ENCODE assay signal across 15 mouse cellular contexts in the genomic region with DNA sequence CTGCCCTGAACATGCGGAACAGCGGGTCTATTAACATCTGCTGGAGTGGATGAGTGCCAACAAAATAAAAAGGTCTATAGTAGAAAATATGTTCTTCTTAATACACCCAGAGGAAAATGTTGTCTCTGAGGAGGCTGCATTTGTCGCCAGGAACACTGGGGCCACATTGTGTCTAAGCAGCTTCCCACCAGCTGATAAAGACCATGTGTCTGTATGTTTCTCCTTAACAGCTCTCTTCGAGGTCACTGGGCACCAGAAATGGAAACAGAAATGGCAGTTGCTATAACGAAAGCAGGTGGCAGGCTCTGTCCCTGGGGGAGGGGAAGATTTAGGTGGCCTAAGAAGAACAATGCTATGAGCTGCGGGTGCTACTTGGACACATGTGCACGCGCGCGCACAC.
DNase-seq lines count a peak whose midpoint lies in the region; ATAC-seq lines count a peak whose summit lies in the region.
"Had no signal": no experiment of that assay in that cellular context is flagged by ENCODE, and none has a peak within 500 bp of the region (broad histone marks: within the 10 kb centered on the region; RNA-seq: fewer than 3 reads in every experiment).

No protein-coding gene starts in this region.

- H3K27me3 ChIP-seq in heart, embryonic 12.5 days (replicated peaks): no peaks in the 10 kb centered on the region
- no peaks in the 10 kb centered on the region for H3K27me3 ChIP-seq in lung, embryonic 16.5 days (ENCODE audit: control insufficient read depth, insufficient read depth, low read depth, low read length)
- H3K27me3 ChIP-seq: liver, embryonic 13.5 days had no signal

- H3K4me3 ChIP-seq in heart, embryonic 12.5 days: no peak overlapping the region
- no peak overlapping the region for H3K4me3 ChIP-seq in lung, embryonic 16.5 days (ENCODE audit: low read length)
- H3K4me3 ChIP-seq: erythroblast, embryonic 14.5 days; liver, embryonic 13.5 days had no signal

- H3K36me3 ChIP-seq in heart, embryonic 12.5 days: no peaks in the 10 kb centered on the region
- no peaks in the 10 kb centered on the region for H3K36me3 ChIP-seq in lung, embryonic 16.5 days (ENCODE audit: control insufficient read depth, insufficient read depth, low read length)
- H3K36me3 ChIP-seq: liver, embryonic 13.5 days had no signal

- no peaks in the 10 kb centered on the region for H3K9me3 ChIP-seq in heart, embryonic 12.5 days (replicated peaks)
- no peaks in the 10 kb centered on the region for H3K9me3 ChIP-seq in lung, embryonic 16.5 days (ENCODE audit: control insufficient read depth, low read length)
- H3K9me3 ChIP-seq: liver, embryonic 13.5 days had no signal

- H3K4me1 ChIP-seq in heart, embryonic 12.5 days (replicated peaks): peaks cover 44% of the 10 kb centered on the region
- peaks cover 39% of the 10 kb centered on the region for H3K4me1 ChIP-seq in lung, embryonic 16.5 days (replicated peaks; ENCODE audit: control insufficient read depth, insufficient read depth, low read length)

- no peak overlapping the region for H3K9ac ChIP-seq in heart, embryonic 12.5 days
- H3K9ac ChIP-seq in lung, embryonic 16.5 days (ENCODE audit: low read length): no peak overlapping the region
- H3K9ac ChIP-seq: liver, embryonic 13.5 days had no signal

- H3K27ac ChIP-seq in heart, embryonic 12.5 days (ENCODE audit: poor library complexity, severe bottlenecking): no peak overlapping the region
- 0 out of 2 replicates have a peak overlapping the region, but pooled peaks have one; percentile 5 for H3K27ac ChIP-seq in lung, embryonic 16.5 days (ENCODE audit: low read length)
- H3K27ac ChIP-seq: liver, embryonic 13.5 days had no signal

- 67% methylated on average over 10 of the region's 10 CpGs for WGBS in heart, embryonic 12.5 days
- 68% methylated on average over 10 of the region's 10 CpGs for WGBS in lung, embryonic 16.5 days

- no peak overlapping the region for H3K4me2 ChIP-seq in heart, embryonic 12.5 days
- H3K4me2 ChIP-seq in lung, embryonic 16.5 days (ENCODE audit: low read depth, low read length): no peak overlapping the region
- H3K4me2 ChIP-seq: heart, embryonic 11.5 days; liver, embryonic 13.5 days had no signal

- DNase-seq in heart, adult 11 months: peak; percentile 92
- no peak for DNase-seq in lung, postnatal 36 days
- DNase-seq in Muller cell, postnatal 12 days (ENCODE audit: inconsistent ontology term): peak; percentile 34
- DNase-seq in retina, embryonic 14.5 days (ENCODE audit: low spot score): peak; percentile 84
- no peak for DNase-seq in yolk sac, embryonic 10.5 days (ENCODE audit: low spot score)
- DNase-seq: adrenal gland, postnatal 36 days; cerebellum, adult 18-20 months; gastrocnemius, postnatal 10 days; liver, embryonic 13.5 days; thymus, postnatal 4 days had no signal

- ATAC-seq in heart, embryonic 12.5 days (ENCODE audit: insufficient number of reproducible peaks, low FRiP score): no peak
- ATAC-seq in lung, embryonic 16.5 days (ENCODE audit: low read depth): no peak
- ATAC-seq: forebrain, embryonic 16.5 days had no signal

Comparison
In these comparisons a context has a peak if more than half of its experiments do, and no peak if none do; other contexts are left out.
1. DNase-seq: peak in heart, adult 11 months (single experiment), Muller cell, postnatal 12 days (single experiment) and retina, embryonic 14.5 days (single experiment); none in lung, postnatal 36 days (single experiment) and yolk sac, embryonic 10.5 days (single experiment).